8 mouse cellular contexts compared by ENCODE assay signal in genomic region chr19:53140804-53141250, GRCm38 (mm10). TPM values are rescaled to one million over a fixed set of nuclear protein-coding genes. Genes with fewer than 3 reads are reported as not detected.
A peak's percentile ranks its signal among the peaks of the same experiment; 100 is the strongest.
DNase-seq lines count a peak whose midpoint lies in the region; ATAC-seq and TF ChIP-seq lines count a peak whose summit lies in the region.

No protein-coding gene starts in this region.

- no peak for DNase-seq in layer of hippocampus, adult 2 months (ENCODE audit: low spot score in 2 of 2)
- DNase-seq in layer of hippocampus, adult 9-11 months: no peak
- peak; percentile 33 for DNase-seq in hindbrain, embryonic 11.5 days (ENCODE audit: low spot score)
- no peak for DNase-seq in urinary bladder, adult 18-20 months (ENCODE audit: low spot score in 2 of 2)
- DNase-seq in gastrocnemius, postnatal 10 days: no peak
- no peak for DNase-seq in frontal cortex, postnatal 14 days (ENCODE audit: low spot score in 2 of 2)

- peak overlapping the region; percentile 98 for H3K27ac ChIP-seq in layer of hippocampus, adult 2 months
- H3K27ac ChIP-seq in bone marrow, adult 2 months (ENCODE audit: control insufficient read depth, insufficient read depth, low read depth, low read length, poor library complexity): peak overlapping the region; percentile 17; the same call in 1 of the 2 replicates
- no peak overlapping the region for H3K27ac ChIP-seq in hindbrain, embryonic 11.5 days (ENCODE audit: low read depth, low read length)
- no peak overlapping the region for H3K27ac ChIP-seq in midbrain, embryonic 12.5 days (replicated peaks)

- peak overlapping the region; percentile 64 for H3K4me3 ChIP-seq in layer of hippocampus, adult 2 months
- peak overlapping the region; percentile 67 for H3K4me3 ChIP-seq in bone marrow, adult 2 months (replicated peaks; ENCODE audit: control insufficient read depth, low read depth, low read length)
- H3K4me3 ChIP-seq in hindbrain, embryonic 11.5 days (ENCODE audit: low read depth, low read length): peak overlapping the region; percentile 37
- peak overlapping the region; percentile 81 for H3K4me3 ChIP-seq in midbrain, embryonic 12.5 days

- peak overlapping the region; percentile 60 for H3K4me2 ChIP-seq in hindbrain, embryonic 11.5 days (replicated peaks; ENCODE audit: low read depth, low read length)
- peak overlapping the region; percentile 90 for H3K4me2 ChIP-seq in midbrain, embryonic 12.5 days (replicated peaks)

- no peaks in the 10 kb centered on the region for H3K9me3 ChIP-seq in hindbrain, embryonic 11.5 days (ENCODE audit: control insufficient read depth, low read length)
- no peaks in the 10 kb centered on the region for H3K9me3 ChIP-seq in midbrain, embryonic 12.5 days

- TF ChIP-seq CTCF in layer of hippocampus, adult 2 months (conservative IDR thresholded peaks at IDR 0.05): no peak
- TF ChIP-seq CTCF in bone marrow, adult 2 months (IDR thresholded peaks at IDR 0.05; ENCODE audit: control insufficient read depth, insufficient read depth, low read length): no peak

- no peaks in the 10 kb centered on the region for H3K27me3 ChIP-seq in hindbrain, embryonic 11.5 days (ENCODE audit: control insufficient read depth, insufficient read depth, low read length)
- peaks cover 27% of the 10 kb centered on the region for H3K27me3 ChIP-seq in midbrain, embryonic 12.5 days

- no peak for TF ChIP-seq POLR2A in bone marrow, adult 2 months (IDR thresholded peaks at IDR 0.05; ENCODE audit: borderline replicate concordance, control insufficient read depth, low read depth, low read length)

- peaks cover 2% of the 10 kb centered on the region; the same call in 1 of the 2 replicates for H3K4me1 ChIP-seq in bone marrow, adult 2 months (ENCODE audit: control insufficient read depth, insufficient read depth, low read length)
- H3K4me1 ChIP-seq in hindbrain, embryonic 11.5 days (replicated peaks; ENCODE audit: control insufficient read depth, insufficient read depth, low read length): 0 out of 2 replicates have a peak, but pooled peaks cover 3% of the 10 kb centered on the region
- H3K4me1 ChIP-seq in midbrain, embryonic 12.5 days: peaks cover 46% of the 10 kb centered on the region

- H3K9ac ChIP-seq in hindbrain, embryonic 11.5 days (ENCODE audit: low read depth, low read length): 0 out of 2 replicates have a peak overlapping the region, but pooled peaks have one; percentile 28
- H3K9ac ChIP-seq in midbrain, embryonic 12.5 days (replicated peaks): peak overlapping the region; percentile 46; the same call in 1 of the 2 replicates

- no peak for ATAC-seq in hindbrain, embryonic 11.5 days (ENCODE audit: low FRiP score)
- ATAC-seq in midbrain, embryonic 12.5 days (ENCODE audit: low FRiP score, low read depth): no peak

- no peaks in the 10 kb centered on the region for H3K36me3 ChIP-seq in hindbrain, embryonic 11.5 days (ENCODE audit: control insufficient read depth, insufficient read depth, low read length)
- no peaks in the 10 kb centered on the region for H3K36me3 ChIP-seq in midbrain, embryonic 12.5 days

- 0% methylated on average over 6 of the region's 6 CpGs for WGBS in bone marrow, adult 2 months
- 7% methylated on average over 6 of the region's 6 CpGs for WGBS in hindbrain, embryonic 11.5 days
- 8% methylated on average over 6 of the region's 6 CpGs for WGBS in midbrain, embryonic 12.5 days

RNA-seq across cellular contexts. Expression of gene Add3, which starts 0.6 kb away (rescaled TPM):
- total RNA-seq in layer of hippocampus, adult 2 months (2021): 100 to 1,000 TPM; 125 to 129 TPM
- 21.3 and 43.6 TPM in 2 replicates for polyA plus RNA-seq in bone marrow, adult 2 months (2011; ENCODE audit: insufficient read depth, insufficient read length, low replicate concordance, missing spikeins)
- polyA plus RNA-seq in hindbrain, embryonic 11.5 days (2014; fragmentation: Nextera tagmentation; extraction: Ambion mirVana): 46.6 and 51.6 TPM in 2 replicates
- 45.6 and 47.5 TPM in 2 replicates for polyA plus RNA-seq in midbrain, embryonic 12.5 days (2016; fragmentation: Nextera tagmentation; extraction: Ambion mirVana)
- total RNA-seq in gastrocnemius, postnatal 10 days (2021): 10 to 100 TPM; 61.3 to 68.6 TPM

Comparison
In these comparisons a context has a peak if more than half of its experiments do, and no peak if none do; other contexts are left out.
1. H3K27ac ChIP-seq: peak in layer of hippocampus, adult 2 months (single experiment) and bone marrow, adult 2 months (single experiment); none in hindbrain, embryonic 11.5 days (single experiment) and midbrain, embryonic 12.5 days (single experiment).
2. Peak in every context shown above with its lines, with median percentiles within 50 percentile points of each other: H3K4me3 ChIP-seq.